Mouse (Mus musculus) MEL (cell line): ENCODE data around the gene Ubc.

Source experiments
- CHD1 ChIP-seq: IDR thresholded peaks from 2 replicates; pipeline ENCODE4 v1.6.1; 2012; ENCODE audit warnings: low read depth, mild to moderate bottlenecking, inconsistent platforms, low read length, improper control_type of control experiment
- CHD2 ChIP-seq: IDR thresholded peaks from 2 replicates; pipeline ENCODE4 v1.6.1; 2011; ENCODE audit warnings: low read length, improper control_type of control experiment
- CTCF ChIP-seq, 3 experiments: IDR thresholded peaks in 2 of 3; conservative IDR thresholded peaks in 1 of 3; 2 replicates each; pipeline ENCODE4 v1.5.1; 2011 to 2012; ENCODE audit warnings: low read length in 3 of 3, low read depth in 2 of 3, mild to moderate bottlenecking in 2 of 3, improper control_type of control experiment in 1 of 3, inconsistent platforms in 1 of 3, mixed read lengths in 1 of 3, moderate library complexity in 1 of 3; ENCODE audit not compliant: control insufficient read depth in 1 of 3, insufficient read depth in 1 of 3, poor library complexity in 1 of 3, severe bottlenecking in 1 of 3
- SIN3A ChIP-seq: IDR thresholded peaks from 2 replicates; pipeline ENCODE4 v1.6.1; 2012; ENCODE audit warnings: low read length, improper control_type of control experiment, inconsistent platforms
- USF2 ChIP-seq, 2 experiments: IDR thresholded peaks; 2 replicates each; pipeline ENCODE4 v1.6.1; 2011 to 2012; ENCODE audit warnings: improper control_type of control experiment in 2 of 2, low read length in 2 of 2, borderline replicate concordance in 1 of 2, inconsistent platforms in 1 of 2, low read depth in 1 of 2, mild to moderate bottlenecking in 1 of 2; ENCODE audit not compliant: insufficient read depth in 1 of 2
- ZKSCAN1 ChIP-seq: IDR thresholded peaks from 2 replicates; pipeline ENCODE4 v1.6.1; 2012; ENCODE audit warnings: low read depth, mild to moderate bottlenecking, inconsistent platforms, low read length, improper control_type of control experiment, moderate library complexity

DNA sequence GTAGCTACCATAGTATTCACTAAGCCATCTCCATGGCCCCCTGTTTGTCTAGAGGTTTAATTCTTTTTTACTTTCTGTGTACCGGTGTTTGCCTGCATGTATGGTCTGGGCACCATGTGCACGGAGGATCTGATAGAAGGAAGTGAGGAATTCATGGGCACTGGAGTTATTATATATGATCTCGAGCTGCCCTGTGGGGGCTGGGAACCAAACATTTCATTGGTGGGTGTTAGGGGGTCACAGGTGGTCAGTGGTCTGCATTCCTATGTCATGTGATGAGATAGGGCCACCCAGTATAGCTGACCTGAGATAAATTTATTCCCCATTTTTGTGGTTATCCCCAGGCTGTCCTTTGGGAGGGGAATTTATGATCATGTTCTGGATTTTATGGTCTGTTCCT, 5.0 kb upstream of the Ubc start:
- no peak for TF ChIP-seq CHD1
- no peak for TF ChIP-seq SIN3A
- no peak for TF ChIP-seq CHD2
- TF ChIP-seq USF2 (IDR thresholded peaks at IDR 0.05; ENCODE audit: borderline replicate concordance in 1 of 2, insufficient read depth in 1 of 2, low read depth in 1 of 2, low read length in 2 of 2), result no peak
- TF ChIP-seq CTCF (IDR thresholded peaks at IDR 0.05 in 2 of 3, conservative IDR thresholded peaks at IDR 0.05 in 1 of 3; ENCODE audit: control insufficient read depth in 1 of 3, insufficient read depth in 1 of 3, low read depth in 2 of 3, low read length in 3 of 3, poor library complexity in 1 of 3, severe bottlenecking in 1 of 3), result no peak
- TF ChIP-seq ZKSCAN1, result no peak
